Comparison of ENCODE assay signal across 17 mouse cellular contexts in the genomic region with DNA sequence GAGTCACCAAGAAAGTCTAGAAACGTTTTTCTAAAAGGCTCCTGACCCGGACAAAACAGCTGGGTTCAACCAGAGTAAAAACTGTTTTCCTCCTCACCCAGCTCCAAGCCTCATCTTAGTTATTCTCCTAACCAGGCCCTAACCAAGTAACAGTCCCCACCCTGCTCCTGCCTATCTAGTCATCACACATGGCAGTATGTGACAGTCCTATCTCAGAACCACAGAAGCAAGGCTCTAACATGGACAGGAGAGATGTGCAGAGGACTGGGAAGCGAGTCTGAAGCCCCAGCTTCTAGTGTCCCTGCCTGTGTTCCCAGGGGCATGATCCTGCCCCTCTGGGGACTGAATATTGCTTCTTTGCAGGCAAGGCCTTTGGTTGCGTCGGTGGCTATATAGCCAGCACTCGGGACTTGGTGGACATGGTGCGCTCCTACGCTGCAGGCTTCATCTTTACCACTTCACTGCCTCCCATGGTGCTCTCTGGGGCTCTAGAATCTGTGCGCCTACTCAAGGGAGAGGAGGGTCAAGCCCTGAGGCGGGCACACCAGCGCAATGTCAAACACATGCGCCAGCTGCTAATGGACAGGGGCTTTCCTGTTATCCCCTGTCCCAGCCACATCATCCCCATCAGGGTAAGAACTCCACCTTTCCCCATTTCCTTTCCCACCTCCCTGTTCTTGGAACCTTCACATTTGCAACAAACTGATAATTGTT. TPM values are rescaled to one million over a fixed set of nuclear protein-coding genes. Genes with fewer than 3 reads are reported as not detected.
DNase-seq lines count a peak whose midpoint lies in the region; ATAC-seq lines count a peak whose summit lies in the region.
"Had no signal": no experiment of that assay in that cellular context is flagged by ENCODE, and none has a peak within 500 bp of the region (broad histone marks: within the 10 kb centered on the region; RNA-seq: fewer than 3 reads in every experiment).

No protein-coding gene starts in this region.

- peak overlapping the region; percentile 9 for H3K4me3 ChIP-seq in liver, embryonic 15.5 days (replicated peaks)
- no peak overlapping the region for H3K4me3 ChIP-seq in stomach, embryonic 15.5 days (replicated peaks)
- H3K4me3 ChIP-seq: embryonic facial prominence, embryonic 10.5 days; left cerebral cortex, adult 2 months; limb, embryonic 12.5 days; neural tube, embryonic 15.5 days had no signal

- peaks cover 83% of the 10 kb centered on the region for H3K36me3 ChIP-seq in liver, embryonic 15.5 days (replicated peaks)
- H3K36me3 ChIP-seq in stomach, embryonic 15.5 days = no peaks in the 10 kb centered on the region
- H3K36me3 ChIP-seq: neural tube, embryonic 15.5 days had no signal

- peak; percentile 36 for DNase-seq in spleen, adult 12 weeks (ENCODE audit: low spot score)
- DNase-seq in spleen, adult 18-20 months = no peak
- no peak for DNase-seq in retina, embryonic 14.5 days (ENCODE audit: low spot score)
- DNase-seq in thymus, postnatal 14 days = no peak
- DNase-seq in left cerebral cortex, adult 18-20 months (ENCODE audit: low spot score in 2 of 2) = no peak
- DNase-seq: adrenal gland, postnatal 10 days; cerebellum, postnatal 10 days; kidney, adult 9 months; thymus, adult 2 months had no signal

- H3K9ac ChIP-seq in liver, embryonic 15.5 days = peak overlapping the region; percentile 48; the same call in 1 of the 2 replicates
- no peak overlapping the region for H3K9ac ChIP-seq in stomach, embryonic 15.5 days
- H3K9ac ChIP-seq: limb, embryonic 12.5 days; neural tube, embryonic 15.5 days had no signal

- peaks cover 42% of the 10 kb centered on the region for H3K4me1 ChIP-seq in liver, embryonic 15.5 days (replicated peaks)
- H3K4me1 ChIP-seq in stomach, embryonic 15.5 days = no peaks in the 10 kb centered on the region
- H3K4me1 ChIP-seq: embryonic facial prominence, embryonic 10.5 days; limb, embryonic 12.5 days; neural tube, embryonic 15.5 days had no signal

- peak overlapping the region; percentile 91 for H3K27ac ChIP-seq in liver, embryonic 15.5 days (replicated peaks)
- no peak overlapping the region for H3K27ac ChIP-seq in stomach, embryonic 15.5 days
- H3K27ac ChIP-seq: embryonic facial prominence, embryonic 10.5 days; left cerebral cortex, adult 2 months; limb, embryonic 12.5 days; neural tube, embryonic 15.5 days had no signal

- peak; percentile 98 for ATAC-seq in erythroblast, adult 5-6 weeks (replicated peaks; ENCODE audit: low FRiP score, poor library complexity, severe bottlenecking)
- ATAC-seq in liver, embryonic 15.5 days (ENCODE audit: insufficient read depth) = peak; percentile 100
- peak; percentile 97 for ATAC-seq in stomach, embryonic 15.5 days (ENCODE audit: insufficient read depth, low FRiP score, low read depth)
- ATAC-seq: hindbrain, embryonic 16.5 days had no signal

- no peaks in the 10 kb centered on the region for H3K9me3 ChIP-seq in liver, embryonic 15.5 days (replicated peaks)
- no peaks in the 10 kb centered on the region for H3K9me3 ChIP-seq in stomach, embryonic 15.5 days
- H3K9me3 ChIP-seq: embryonic facial prominence, embryonic 10.5 days; limb, embryonic 12.5 days; neural tube, embryonic 15.5 days had no signal

- H3K4me2 ChIP-seq in liver, embryonic 15.5 days = peak overlapping the region; percentile 56
- H3K4me2 ChIP-seq in stomach, embryonic 15.5 days = no peak overlapping the region
- H3K4me2 ChIP-seq: limb, embryonic 12.5 days; neural tube, embryonic 15.5 days had no signal

- no peaks in the 10 kb centered on the region for H3K27me3 ChIP-seq in liver, embryonic 15.5 days
- no peaks in the 10 kb centered on the region for H3K27me3 ChIP-seq in stomach, embryonic 15.5 days (replicated peaks)

- 57% methylated on average over 12 of the region's 12 CpGs for WGBS in liver, embryonic 15.5 days (ENCODE audit: insufficient replicate concordance)
- 83% methylated on average over 12 of the region's 12 CpGs for WGBS in stomach, embryonic 15.5 days

RNA-seq across cellular contexts. Expression of gene Alas2, which starts 17.6 kb away (rescaled TPM):
- total RNA-seq in erythroblast, adult 5-6 weeks (2015; ENCODE audit: low replicate concordance) = 3,542 and 3,686 TPM in 2 replicates
- 3,400 and 3,878 TPM in 2 replicates for total RNA-seq in erythroblast, adult 5-6 weeks (2017; ENCODE audit: low replicate concordance)
- 1,389 and 1,560 TPM in 2 replicates for polyA plus RNA-seq in liver, embryonic 15.5 days (2015; fragmentation: Nextera tagmentation; extraction: Ambion mirVana)
- polyA plus RNA-seq in stomach, embryonic 15.5 days (2015; fragmentation: Nextera tagmentation; extraction: Ambion mirVana) = 77.5 and 126 TPM in 2 replicates
- 1 to 10 TPM; 3.8 to 6.7 TPM for total RNA-seq in left cerebral cortex, adult 18-20 months (2021)

RNA-seq across cellular contexts. Expression of gene Pfkfb1, which starts 23.2 kb away (rescaled TPM):
- total RNA-seq in erythroblast, adult 5-6 weeks (2015; ENCODE audit: low replicate concordance) = 5.9 and 26.7 TPM in 2 replicates
- 8.1 and 10.6 TPM in 2 replicates for total RNA-seq in erythroblast, adult 5-6 weeks (2017; ENCODE audit: low replicate concordance)
- polyA plus RNA-seq in liver, embryonic 15.5 days (2015; fragmentation: Nextera tagmentation; extraction: Ambion mirVana) = 8.1 and 10.1 TPM in 2 replicates
- polyA plus RNA-seq in stomach, embryonic 15.5 days (2015; fragmentation: Nextera tagmentation; extraction: Ambion mirVana) = 6.1 and 6.2 TPM in 2 replicates
- under 1 TPM; 0.77 to 0.98 TPM for total RNA-seq in left cerebral cortex, adult 18-20 months (2021)

RNA-seq across cellular contexts. Expression of gene Apex2, which starts 24.9 kb away (rescaled TPM):
- 2.1 and 7.7 TPM in 2 replicates for total RNA-seq in erythroblast, adult 5-6 weeks (2015; ENCODE audit: low replicate concordance)
- 5.5 and 9.3 TPM in 2 replicates for total RNA-seq in erythroblast, adult 5-6 weeks (2017; ENCODE audit: low replicate concordance)
- 11.1 and 12.4 TPM in 2 replicates for polyA plus RNA-seq in liver, embryonic 15.5 days (2015; fragmentation: Nextera tagmentation; extraction: Ambion mirVana)
- 14.9 and 18.8 TPM in 2 replicates for polyA plus RNA-seq in stomach, embryonic 15.5 days (2015; fragmentation: Nextera tagmentation; extraction: Ambion mirVana)
- total RNA-seq in left cerebral cortex, adult 18-20 months (2021) = 10 to 100 TPM; 10.3 to 10.8 TPM

Comparison
In these comparisons a context has a peak if more than half of its experiments do, and no peak if none do; other contexts are left out.
1. RNA of gene Alas2, which starts 17.6 kb away (total RNA-seq): 3,400 to 3,878 TPM in erythroblast, adult 5-6 weeks; 3.8 to 6.7 TPM in left cerebral cortex, adult 18-20 months; every median in the first group is over 100 times any median in the second.
2. Peak in every context shown above with its lines, with median percentiles within 50 percentile points of each other: ATAC-seq.